Mouse (Mus musculus) hindlimb bud, embryonic 11.5 days (tissue): ENCODE measurements around the gene Sema5a.
"Not testable (repeated sequence)": the region's sequence is repeated elsewhere in the genome, so short reads cannot be mapped to it uniquely, and the experiment has no call there.

Experiments
- DNase-seq: peaks from one replicate; pipeline ENCODE4 v3.0.0-alpha.2; 2012; ENCODE audit warnings: low read depth, low spot score; ENCODE audit errors: extremely low spot score

Gene Sema5a

DNA sequence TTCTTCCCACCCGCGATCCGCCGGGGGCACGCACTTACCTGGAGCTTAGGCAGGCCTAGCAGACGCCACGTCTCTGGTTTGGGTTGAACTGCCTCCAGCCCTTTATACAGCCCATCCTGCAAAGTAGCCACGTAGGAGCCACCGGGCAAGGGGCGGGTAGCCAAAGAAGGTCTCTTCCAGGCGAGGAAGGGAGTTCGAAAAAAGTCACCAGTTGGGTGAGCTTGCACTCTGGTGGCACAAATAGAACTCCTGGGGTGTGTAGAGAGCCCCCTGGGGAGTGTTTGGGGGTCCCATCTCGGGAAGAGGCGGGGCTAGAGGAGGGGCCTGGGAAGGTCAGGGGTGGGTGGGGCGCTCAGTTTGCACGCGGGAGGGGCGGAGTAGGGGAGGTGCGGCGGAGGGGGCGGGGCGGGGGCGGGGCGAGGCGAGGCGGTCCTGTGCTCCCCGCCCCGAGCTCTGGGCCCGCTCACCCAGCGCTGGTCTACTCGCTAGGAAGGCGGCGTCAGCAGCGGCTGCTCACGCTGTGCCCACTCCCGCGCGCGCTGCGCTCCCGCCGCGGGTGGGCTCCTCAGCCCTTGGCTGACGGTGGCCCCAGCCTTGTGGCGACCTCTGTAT is at the start of gene Sema5a:
Gene Sema5a (plus strand): TSS at position 467 of the 612 bp plus-strand sequence.
- no peak for DNase-seq

DNA sequence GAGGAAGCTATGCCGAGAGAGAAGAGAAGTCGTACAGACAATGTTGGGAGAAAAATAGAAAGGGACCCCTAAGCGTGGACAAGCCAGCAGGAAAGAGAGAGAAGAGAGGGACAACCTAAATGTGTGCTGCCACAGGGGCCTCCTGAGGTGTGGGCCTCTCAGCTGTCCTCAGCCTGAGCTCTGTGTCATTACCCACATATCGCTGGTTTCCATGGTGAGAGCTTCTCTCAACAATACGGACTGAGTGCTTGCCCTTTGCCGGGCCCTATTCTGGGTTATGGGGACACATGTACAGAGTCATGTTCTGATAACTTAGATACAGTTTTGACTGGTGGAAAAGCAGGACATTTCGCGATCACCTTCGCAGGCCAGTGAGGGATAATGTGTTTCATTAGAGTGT is 46.5 kb upstream of the Sema5a start:
- no peak for DNase-seq

- DNase-seq, result peak; percentile 20
Measured at GRCm38 (mm10) chr15:32198561-32198960, 46.0 kb upstream of the Sema5a start.

- DNase-seq, result no peak
Measured at GRCm38 (mm10) chr15:32203242-32203641, 41.4 kb upstream of the Sema5a start.

GRCm38 (mm10) chr15:32204908-32205307 is 39.7 kb upstream of the Sema5a start:
- no peak for DNase-seq

- not testable (repeated sequence) for DNase-seq
Measured at GRCm38 (mm10) chr15:32214687-32215086, 29.9 kb upstream of the Sema5a start.

GRCm38 (mm10) chr15:32223028-32223427 is 21.6 kb upstream of the Sema5a start:
- no peak for DNase-seq

- no peak for DNase-seq
Measured at GRCm38 (mm10) chr15:32225394-32225793, 19.2 kb upstream of the Sema5a start.

GRCm38 (mm10) chr15:32226381-32226780 is 18.2 kb upstream of the Sema5a start:
- DNase-seq, result no peak

GRCm38 (mm10) chr15:32226888-32227395 is 17.7 kb upstream of the Sema5a start:
- DNase-seq, result no peak

- DNase-seq, result no peak
Measured at GRCm38 (mm10) chr15:32230066-32230465, 14.5 kb upstream of the Sema5a start.

- no peak for DNase-seq
Measured at GRCm38 (mm10) chr15:32232189-32232588, 12.4 kb upstream of the Sema5a start.

DNA sequence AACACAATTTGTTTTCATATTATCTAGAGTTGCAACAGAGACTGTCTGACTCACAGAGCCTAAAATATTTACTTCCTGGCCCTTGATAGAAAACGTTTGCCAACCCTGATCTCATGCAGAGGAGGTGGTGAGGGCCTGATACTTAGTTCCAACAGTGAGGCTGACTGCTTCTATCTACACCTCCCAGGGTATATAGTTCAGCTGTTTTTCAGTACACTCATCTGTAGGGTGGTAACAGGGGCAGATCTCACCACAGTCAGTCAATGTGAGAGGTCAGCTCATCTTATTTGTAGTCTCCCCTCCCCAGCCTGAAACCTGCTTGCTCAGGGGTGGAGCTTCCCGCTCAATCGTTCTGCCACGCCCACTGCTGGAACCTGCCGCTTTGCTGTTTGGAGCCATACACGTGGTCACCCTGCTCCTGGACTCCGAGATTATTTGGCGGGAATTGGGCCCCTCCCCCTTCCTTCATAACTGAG is 11.9 kb upstream of the Sema5a start:
- not testable (repeated sequence) for DNase-seq

GRCm38 (mm10) chr15:32233451-32233850 is 11.2 kb upstream of the Sema5a start:
- DNase-seq, result no peak

- no peak for DNase-seq
Measured at GRCm38 (mm10) chr15:32239099-32239498, 5.5 kb upstream of the Sema5a start.

GRCm38 (mm10) chr15:32240159-32240558 is 4.5 kb upstream of the Sema5a start:
- DNase-seq, result no peak

DNA sequence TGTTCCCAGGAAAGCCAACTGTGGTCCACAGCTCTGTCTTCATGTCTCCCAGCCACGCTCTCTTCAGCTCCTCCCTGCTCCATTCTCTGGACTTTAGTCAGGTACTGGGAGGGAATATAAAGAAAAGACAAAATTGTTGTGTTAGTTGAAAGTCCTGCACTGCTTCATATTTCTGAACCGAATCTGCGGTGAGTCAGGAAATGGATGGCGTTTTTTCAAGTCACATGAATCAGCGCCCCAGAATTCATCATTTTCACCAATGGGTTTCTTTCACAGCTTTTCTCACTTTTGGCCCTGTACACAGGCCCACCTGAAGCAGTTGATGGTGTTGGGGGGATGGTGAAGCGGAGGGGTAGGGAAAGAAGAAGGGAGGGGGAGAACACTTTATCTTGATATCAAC is 2.9 kb upstream of the Sema5a start:
- DNase-seq, result no peak

- no peak for DNase-seq
Measured at GRCm38 (mm10) chr15:32243096-32243785, 1.4 kb upstream of the Sema5a start.

GRCm38 (mm10) chr15:32243824-32244223 is 786 bp upstream of the Sema5a start:
- DNase-seq, result no peak

DNA sequence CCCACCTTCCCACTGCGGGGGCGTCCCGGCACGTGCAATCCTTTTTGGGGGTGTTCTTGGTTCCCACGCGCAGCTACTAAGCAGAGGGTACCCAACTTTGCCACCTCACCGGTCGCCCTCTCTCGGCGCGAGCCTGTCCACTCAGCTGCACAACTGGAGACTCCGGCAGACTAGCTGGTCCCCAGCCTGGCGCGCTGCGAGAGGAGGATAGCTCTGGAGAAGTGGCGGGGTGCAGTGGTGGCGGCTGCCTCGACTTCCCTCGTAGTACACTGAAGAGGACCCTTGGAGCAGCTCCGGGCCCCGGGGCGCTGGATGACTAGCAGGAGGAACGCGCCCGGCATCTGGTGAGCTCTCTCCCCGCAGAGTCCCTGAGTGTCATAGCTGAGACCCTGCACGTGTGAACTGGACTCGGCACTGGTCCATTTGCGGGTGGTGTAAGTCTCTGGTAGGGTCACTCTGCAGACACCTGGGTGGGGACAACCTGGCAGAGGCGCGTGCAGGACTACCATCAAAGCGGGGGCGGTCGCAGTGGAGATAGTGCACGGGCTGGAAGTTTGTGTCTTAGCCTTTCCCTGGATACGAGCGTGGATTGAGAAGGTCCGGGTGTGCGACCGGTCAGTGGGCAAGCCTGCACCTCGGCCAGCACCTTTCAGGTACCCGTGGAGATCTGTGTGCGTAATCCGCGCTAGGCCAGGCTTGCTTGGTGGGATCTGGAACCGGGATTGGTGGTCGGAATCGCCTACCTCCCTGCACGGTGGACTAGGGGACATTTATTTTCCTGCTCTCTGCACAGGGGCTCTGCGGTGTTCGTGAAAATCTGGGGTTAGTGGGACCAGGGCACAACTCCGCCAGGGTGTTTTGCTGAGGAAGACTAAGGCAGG is 586 bp downstream of the Sema5a start:
- DNase-seq, result no peak
